Mouse (Mus musculus) midbrain, embryonic 15.5 days (tissue): ENCODE measurements around the gene Hspg2. TPM values are rescaled to one million over a fixed set of nuclear protein-coding genes. Genes with fewer than 3 reads are reported as not detected.

ENCODE experiments used
- ATAC-seq: fragments of 200-750 bp; cut with Nextera tagmentation; replicated peaks from 2 replicates; pipeline ENCODE4 v1.8.0; 2017; ENCODE audit warnings: moderate TSS enrichment
- H3K27ac ChIP-seq: fragments of 300-500 bp; sonication (generic); 2 replicates; pipeline ENCODE4 v1.5.1; 2015; ENCODE audit warnings: mild to moderate bottlenecking, inconsistent platforms
- H3K27me3 ChIP-seq: fragments of 300-500 bp; sonication (generic); replicated peaks from 2 replicates; pipeline ENCODE4 v1.6.1; 2015; ENCODE audit warnings: inconsistent platforms
- H3K36me3 ChIP-seq: fragments of 300-500 bp; sonication (generic); replicated peaks from 2 replicates; pipeline ENCODE4 v1.6.1; 2015; ENCODE audit warnings: inconsistent platforms
- H3K4me1 ChIP-seq: fragments of 300-500 bp; sonication (generic); 2 replicates; pipeline ENCODE4 v1.6.1; 2015; ENCODE audit warnings: inconsistent platforms
- H3K4me2 ChIP-seq: fragments of 300-500 bp; sonication (generic); 2 replicates; pipeline ENCODE4 v1.6.1; 2015; ENCODE audit warnings: inconsistent platforms, mild to moderate bottlenecking, moderate library complexity
- H3K4me3 ChIP-seq: fragments of 300-500 bp; sonication (generic); 2 replicates; pipeline ENCODE4 v1.5.1; 2015; ENCODE audit warnings: mild to moderate bottlenecking, inconsistent platforms
- H3K9ac ChIP-seq: fragments of 300-500 bp; sonication (generic); 2 replicates; pipeline ENCODE4 v1.6.1; 2015; ENCODE audit warnings: mild to moderate bottlenecking, inconsistent platforms
- H3K9me3 ChIP-seq: fragments of 300-500 bp; sonication (generic); 2 replicates; pipeline ENCODE4 v1.6.1; 2016; ENCODE audit warnings: inconsistent platforms
- WGBS: fragments of 180-500 bp; shearing (Covaris S2); methylation state at CpG from one replicate; pipeline ENCODE4 v1.1.7; 2015; ENCODE audit warnings: mixed read lengths; 5-methylcytosine and 5-hydroxymethylcytosine counted together
- polyA plus RNA-seq: library from polyadenylated mRNA; unstranded; fragments of >200 nt; fragmentation: Nextera tagmentation; extraction: Ambion mirVana; gene quantifications from 2 replicates; pipeline ENCODE4 v1.2.1, GENCODE M21; 2015

The Hspg2 gene
- polyA plus RNA-seq, 1 experiment from 2014 or later: 4.1 TPM

DNA sequence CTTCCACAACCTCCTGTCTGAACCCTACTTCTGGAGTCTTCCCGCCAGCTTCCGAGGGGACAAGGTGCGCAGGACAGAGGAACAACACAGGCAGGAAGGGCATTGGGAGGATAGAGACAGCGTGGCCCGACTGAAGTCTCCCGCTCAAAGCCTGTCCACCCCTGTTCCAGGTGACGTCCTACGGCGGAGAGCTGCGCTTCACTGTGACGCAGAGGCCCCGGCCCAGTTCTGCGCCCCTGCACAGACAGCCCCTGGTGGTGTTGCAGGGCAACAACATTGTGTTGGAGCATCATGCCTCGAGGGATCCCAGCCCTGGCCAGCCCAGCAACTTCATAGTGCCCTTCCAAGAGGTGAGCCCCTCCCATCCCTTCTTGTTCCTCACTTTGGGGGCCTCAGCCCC is 50.2 kb downstream of the Hspg2 start:
- ATAC-seq: no peak
- no peak overlapping the region for H3K27ac ChIP-seq
- no peaks in the 10 kb centered on the region for H3K4me1 ChIP-seq
- WGBS: 89% methylated on average over 14 of the region's 14 CpGs
- H3K36me3 ChIP-seq: no peaks in the 10 kb centered on the region
- H3K4me2 ChIP-seq: no peak overlapping the region
- H3K9me3 ChIP-seq: no peaks in the 10 kb centered on the region
- no peaks in the 10 kb centered on the region for H3K27me3 ChIP-seq
- H3K4me3 ChIP-seq: no peak overlapping the region
- no peak overlapping the region for H3K9ac ChIP-seq

DNA sequence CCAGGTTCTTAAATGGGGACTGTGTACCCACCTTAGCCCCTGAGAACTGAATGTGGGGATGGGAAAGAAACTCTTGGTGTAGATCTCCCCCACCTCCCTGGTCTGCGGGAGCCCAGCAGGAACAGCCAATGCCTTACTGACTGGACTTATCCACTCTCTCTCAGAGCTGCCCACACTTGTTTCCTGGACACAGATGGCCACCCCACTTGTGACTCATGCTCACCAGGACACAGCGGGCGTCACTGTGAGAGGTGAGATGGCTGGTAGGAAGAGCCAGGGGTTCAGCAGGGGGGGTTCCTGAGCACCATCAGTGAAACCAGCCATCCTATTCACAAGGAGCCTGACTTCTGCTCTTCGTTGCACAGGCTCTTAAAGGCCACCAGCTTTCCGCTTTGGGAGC is 51.8 kb downstream of the Hspg2 start:
- no peak for ATAC-seq

DNA sequence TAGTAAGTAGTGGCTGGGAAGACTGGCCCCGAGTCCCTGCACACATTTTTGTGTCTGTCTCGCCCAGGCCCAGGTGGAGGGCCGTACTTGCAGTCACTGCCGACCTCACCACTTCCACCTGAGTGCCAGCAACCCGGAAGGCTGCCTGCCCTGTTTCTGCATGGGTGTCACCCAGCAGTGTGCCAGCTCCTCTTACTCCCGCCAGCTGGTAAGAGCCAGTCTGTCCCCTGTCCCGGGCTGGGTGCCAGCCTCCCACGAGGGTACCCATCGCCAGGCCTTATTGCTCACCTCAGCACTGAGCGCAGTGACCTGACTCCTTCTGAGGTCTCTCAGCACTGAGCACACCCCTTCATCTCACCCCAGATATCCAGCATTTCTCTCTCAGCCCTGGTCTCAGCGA is 53.4 kb downstream of the Hspg2 start:
- WGBS: 94% methylated on average over 11 of the region's 11 CpGs
- H3K9ac ChIP-seq: no peak overlapping the region
- H3K27ac ChIP-seq: no peak overlapping the region
- H3K36me3 ChIP-seq: no peaks in the 10 kb centered on the region
- H3K4me2 ChIP-seq: no peak overlapping the region
- H3K9me3 ChIP-seq: no peaks in the 10 kb centered on the region
- H3K27me3 ChIP-seq: no peaks in the 10 kb centered on the region
- H3K4me1 ChIP-seq: no peaks in the 10 kb centered on the region
- no peak for ATAC-seq
- no peak overlapping the region for H3K4me3 ChIP-seq

More for the DNA sequence above, 51.8 kb downstream of the Hspg2 start:
- H3K4me1 ChIP-seq: no peaks in the 10 kb centered on the region
- no peaks in the 10 kb centered on the region for H3K27me3 ChIP-seq
- no peaks in the 10 kb centered on the region for H3K9me3 ChIP-seq
- 99% methylated on average over 5 of the region's 5 CpGs for WGBS
- H3K27ac ChIP-seq: no peak overlapping the region
- no peaks in the 10 kb centered on the region for H3K36me3 ChIP-seq
- H3K9ac ChIP-seq: no peak overlapping the region
- H3K4me2 ChIP-seq: no peak overlapping the region
- H3K4me3 ChIP-seq: no peak overlapping the region

DNA sequence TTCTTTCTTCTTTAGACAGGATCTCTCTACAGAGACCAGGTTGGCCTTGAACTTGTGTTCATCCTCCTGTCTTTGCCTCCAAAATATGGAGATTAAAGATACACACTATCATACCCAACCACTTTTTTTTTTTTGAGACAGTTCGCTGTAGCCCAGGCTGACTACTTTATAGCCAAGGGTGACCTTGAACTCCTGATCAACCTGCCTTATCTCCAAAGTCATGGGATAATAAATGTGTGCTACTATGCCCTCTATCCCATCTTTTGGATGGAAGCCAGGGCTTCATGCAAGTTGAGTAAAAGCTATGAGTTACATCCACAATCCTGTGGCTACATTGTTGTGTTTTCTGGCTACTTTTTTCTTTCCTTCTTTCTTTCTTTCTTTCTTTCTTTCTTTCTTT is 56.9 kb downstream of the Hspg2 start:
- WGBS: 98% methylated on average over 1 of the region's 1 CpGs
- no peaks in the 10 kb centered on the region for H3K27me3 ChIP-seq
- H3K4me2 ChIP-seq: no peak overlapping the region
- H3K4me1 ChIP-seq: no peaks in the 10 kb centered on the region
- H3K27ac ChIP-seq: no peak overlapping the region
- no peak overlapping the region for H3K4me3 ChIP-seq
- no peak for ATAC-seq
- no peaks in the 10 kb centered on the region for H3K36me3 ChIP-seq
- H3K9ac ChIP-seq: no peak overlapping the region
- no peaks in the 10 kb centered on the region for H3K9me3 ChIP-seq

DNA sequence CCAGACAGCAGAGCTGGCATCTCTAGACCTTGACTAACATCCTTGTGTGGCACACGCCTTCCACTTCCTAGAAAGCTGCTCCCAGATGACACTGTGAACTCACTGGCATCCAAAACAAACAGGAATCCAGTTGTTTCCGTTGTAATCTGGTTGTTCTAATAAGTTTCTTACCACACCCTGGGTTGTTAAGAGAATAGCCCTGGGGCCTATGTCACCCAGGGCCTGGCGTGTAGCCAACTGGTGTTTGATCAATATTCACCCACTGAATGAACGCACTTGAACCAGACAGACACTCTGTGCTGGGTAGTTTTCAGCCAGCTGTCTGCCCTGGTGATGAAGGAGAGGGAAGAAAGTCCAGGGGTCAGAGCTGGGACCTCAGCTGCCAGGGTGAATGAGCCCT is 58.8 kb downstream of the Hspg2 start:
- no peak overlapping the region for H3K4me3 ChIP-seq
- no peaks in the 10 kb centered on the region for H3K27me3 ChIP-seq
- no peak overlapping the region for H3K9ac ChIP-seq
- WGBS: 59% methylated on average over 4 of the region's 4 CpGs
- ATAC-seq: no peak
- H3K36me3 ChIP-seq: no peaks in the 10 kb centered on the region
- no peaks in the 10 kb centered on the region for H3K9me3 ChIP-seq
- no peak overlapping the region for H3K4me2 ChIP-seq
- H3K4me1 ChIP-seq: no peaks in the 10 kb centered on the region
- no peak overlapping the region for H3K27ac ChIP-seq

DNA sequence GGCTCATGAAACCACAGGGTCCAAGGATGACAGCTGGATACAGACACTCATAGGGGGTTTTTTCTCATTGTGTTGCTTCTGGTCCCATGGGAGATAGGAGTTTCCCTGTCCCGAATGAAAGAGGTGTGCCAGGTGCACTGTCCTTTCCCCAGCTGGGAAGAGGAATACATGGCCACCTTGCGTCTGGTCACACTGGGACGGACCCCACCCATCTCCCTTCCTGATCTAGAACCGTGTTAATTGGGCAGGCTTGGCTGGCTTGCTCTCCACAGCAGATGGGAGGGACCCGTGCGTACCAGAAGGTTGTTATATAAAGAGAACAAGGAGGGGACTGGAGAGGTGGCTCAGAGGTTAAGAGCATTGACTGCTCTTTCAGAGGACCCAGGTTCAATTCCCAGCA is 59.3 kb downstream of the Hspg2 start:
- no peaks in the 10 kb centered on the region for H3K9me3 ChIP-seq
- no peak overlapping the region for H3K4me3 ChIP-seq
- ATAC-seq: no peak
- no peak overlapping the region for H3K9ac ChIP-seq
- H3K27ac ChIP-seq: no peak overlapping the region
- no peaks in the 10 kb centered on the region for H3K4me1 ChIP-seq
- WGBS: 84% methylated on average over 6 of the region's 6 CpGs
- no peaks in the 10 kb centered on the region for H3K27me3 ChIP-seq
- H3K4me2 ChIP-seq: no peak overlapping the region
- H3K36me3 ChIP-seq: no peaks in the 10 kb centered on the region

DNA sequence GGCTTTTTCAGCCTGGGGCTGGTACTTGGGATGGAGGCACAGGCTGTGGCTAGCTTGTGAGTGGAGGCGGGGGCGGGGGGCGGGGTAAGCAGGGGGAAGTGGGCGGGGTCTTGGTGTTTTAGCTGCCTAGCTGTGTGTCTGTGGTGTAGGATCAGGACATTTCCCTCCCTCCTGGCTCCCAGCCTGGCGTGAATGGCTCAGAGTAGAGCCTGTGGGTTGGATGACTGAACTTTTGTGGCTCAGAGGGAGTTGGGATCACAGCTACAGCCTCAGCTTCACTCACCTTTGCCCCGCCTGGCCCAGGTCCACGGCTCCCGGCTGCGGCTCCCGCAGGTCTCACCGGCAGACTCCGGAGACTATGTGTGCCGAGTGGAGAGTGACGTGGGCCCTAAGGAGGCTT is 71.8 kb downstream of the Hspg2 start:
- no peak overlapping the region for H3K27ac ChIP-seq
- H3K9ac ChIP-seq: no peak overlapping the region
- H3K4me3 ChIP-seq: no peak overlapping the region
- H3K27me3 ChIP-seq: no peaks in the 10 kb centered on the region
- ATAC-seq: no peak
- no peaks in the 10 kb centered on the region for H3K36me3 ChIP-seq
- WGBS: 72% methylated on average over 14 of the region's 14 CpGs
- no peaks in the 10 kb centered on the region for H3K4me1 ChIP-seq
- H3K4me2 ChIP-seq: no peak overlapping the region
- H3K9me3 ChIP-seq: no peaks in the 10 kb centered on the region

DNA sequence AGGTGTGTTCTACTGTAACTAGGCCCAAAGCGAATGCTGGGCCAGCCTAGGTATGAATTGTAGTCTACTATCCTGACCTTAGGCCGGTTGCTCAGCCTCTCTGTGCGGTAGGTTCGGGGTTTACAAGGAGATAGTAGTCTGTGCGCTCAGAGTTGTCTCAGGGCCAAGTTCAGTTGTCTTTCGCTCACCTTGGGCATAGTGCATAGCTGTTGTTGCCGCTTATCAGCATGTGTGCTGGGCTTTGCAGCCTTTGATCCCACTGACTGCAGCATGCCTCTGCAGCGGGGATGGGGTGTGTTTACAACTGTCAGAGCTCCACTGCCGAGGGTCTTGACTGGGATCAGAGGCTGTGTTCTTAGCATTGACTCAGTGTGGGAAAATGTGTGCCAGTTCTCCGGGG is 74.4 kb downstream of the Hspg2 start:
- Histone ChIP-seq H3K4me3 (no peak overlapping the region), H3K36me3 (no peaks in the 10 kb centered on the region), H3K9ac (no peak overlapping the region), H3K27ac (no peak overlapping the region), H3K9me3 (no peaks in the 10 kb centered on the region), H3K4me1 (no peaks in the 10 kb centered on the region), H3K4me2 (no peak overlapping the region), H3K27me3 (no peaks in the 10 kb centered on the region)
- WGBS: 86% methylated on average over 10 of the region's 10 CpGs
- ATAC-seq: no peak

DNA sequence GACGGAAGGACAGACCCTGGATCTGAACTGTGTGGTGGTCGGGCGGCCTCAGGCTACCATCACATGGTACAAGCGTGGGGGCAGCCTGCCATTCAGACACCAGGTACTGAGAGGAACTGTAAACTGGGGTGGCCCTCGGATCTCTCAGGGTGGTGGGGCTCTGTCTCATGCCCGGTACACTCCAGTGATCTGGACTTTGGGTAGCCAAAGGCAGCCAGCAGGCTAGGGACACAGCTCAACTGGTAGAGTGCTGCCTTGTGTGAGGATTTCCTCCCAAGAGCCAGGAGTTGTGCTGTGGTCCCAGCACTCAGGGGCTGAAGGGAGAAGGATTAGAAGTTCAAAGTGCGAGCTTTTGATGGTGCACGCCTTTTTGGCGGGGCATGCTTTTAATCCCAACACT is 77.0 kb downstream of the Hspg2 start:
- no peaks in the 10 kb centered on the region for H3K27me3 ChIP-seq
- H3K4me3 ChIP-seq: no peak overlapping the region
- H3K27ac ChIP-seq: no peak overlapping the region
- H3K9ac ChIP-seq: no peak overlapping the region
- WGBS: 92% methylated on average over 9 of the region's 9 CpGs
- no peak for ATAC-seq
- no peaks in the 10 kb centered on the region for H3K9me3 ChIP-seq
- no peak overlapping the region for H3K4me2 ChIP-seq
- H3K36me3 ChIP-seq: no peaks in the 10 kb centered on the region
- H3K4me1 ChIP-seq: no peaks in the 10 kb centered on the region

DNA sequence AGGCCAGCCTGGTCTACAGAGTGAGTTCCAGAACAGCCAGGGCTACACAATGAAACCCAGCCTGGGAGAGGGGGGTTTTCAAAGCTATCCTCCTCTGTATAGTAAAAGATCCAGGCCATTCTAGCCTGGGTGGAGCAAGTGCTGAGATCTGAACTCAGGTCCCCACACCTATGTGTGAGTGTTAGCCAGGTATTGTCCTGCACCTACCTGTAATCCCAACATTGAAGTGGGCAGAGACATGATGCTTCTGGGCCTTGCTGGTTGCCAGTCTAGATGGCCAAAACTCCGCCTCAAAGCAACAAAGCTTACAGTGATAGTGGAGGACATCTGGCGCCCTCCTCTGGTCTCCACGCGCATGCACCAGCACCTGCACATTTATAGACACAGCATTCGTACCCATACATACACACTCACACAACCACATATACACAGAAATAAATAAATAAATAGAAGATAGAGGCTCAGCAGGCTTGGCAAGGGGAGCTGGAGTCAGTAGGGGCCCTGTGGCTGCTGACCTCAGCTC is 77.5 kb downstream of the Hspg2 start:
- no peak overlapping the region for H3K4me3 ChIP-seq
- H3K27me3 ChIP-seq: no peaks in the 10 kb centered on the region
- 79% methylated on average over 5 of the region's 5 CpGs for WGBS
- H3K9me3 ChIP-seq: no peaks in the 10 kb centered on the region
- no peak overlapping the region for H3K9ac ChIP-seq
- no peaks in the 10 kb centered on the region for H3K4me1 ChIP-seq
- H3K4me2 ChIP-seq: no peak overlapping the region
- ATAC-seq: no peak
- H3K27ac ChIP-seq: no peak overlapping the region
- no peaks in the 10 kb centered on the region for H3K36me3 ChIP-seq

DNA sequence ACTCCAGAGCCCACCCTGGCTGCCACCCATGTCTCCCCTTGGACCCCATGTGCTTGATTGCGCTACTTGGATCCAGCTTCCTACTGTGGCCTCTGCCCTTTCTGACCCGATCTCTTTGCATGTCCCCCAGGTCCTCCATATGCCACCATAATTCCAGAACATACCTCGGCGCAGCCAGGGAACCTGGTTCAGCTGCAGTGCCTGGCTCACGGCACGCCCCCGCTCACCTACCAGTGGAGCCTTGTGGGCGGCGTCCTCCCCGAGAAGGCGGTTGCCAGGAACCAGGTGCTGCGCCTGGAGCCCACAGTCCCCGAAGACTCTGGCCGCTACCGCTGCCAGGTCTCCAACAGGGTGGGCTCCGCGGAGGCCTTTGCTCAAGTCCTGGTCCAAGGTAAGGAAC is 84.9 kb downstream of the Hspg2 start:
- H3K9ac ChIP-seq: no peak overlapping the region
- H3K4me3 ChIP-seq: no peak overlapping the region
- ATAC-seq: no peak
- H3K4me2 ChIP-seq: no peak overlapping the region
- 96% methylated on average over 17 of the region's 17 CpGs for WGBS
- no peaks in the 10 kb centered on the region for H3K9me3 ChIP-seq
- H3K36me3 ChIP-seq: no peaks in the 10 kb centered on the region
- H3K27ac ChIP-seq: no peak overlapping the region
- no peaks in the 10 kb centered on the region for H3K4me1 ChIP-seq
- H3K27me3 ChIP-seq: no peaks in the 10 kb centered on the region

DNA sequence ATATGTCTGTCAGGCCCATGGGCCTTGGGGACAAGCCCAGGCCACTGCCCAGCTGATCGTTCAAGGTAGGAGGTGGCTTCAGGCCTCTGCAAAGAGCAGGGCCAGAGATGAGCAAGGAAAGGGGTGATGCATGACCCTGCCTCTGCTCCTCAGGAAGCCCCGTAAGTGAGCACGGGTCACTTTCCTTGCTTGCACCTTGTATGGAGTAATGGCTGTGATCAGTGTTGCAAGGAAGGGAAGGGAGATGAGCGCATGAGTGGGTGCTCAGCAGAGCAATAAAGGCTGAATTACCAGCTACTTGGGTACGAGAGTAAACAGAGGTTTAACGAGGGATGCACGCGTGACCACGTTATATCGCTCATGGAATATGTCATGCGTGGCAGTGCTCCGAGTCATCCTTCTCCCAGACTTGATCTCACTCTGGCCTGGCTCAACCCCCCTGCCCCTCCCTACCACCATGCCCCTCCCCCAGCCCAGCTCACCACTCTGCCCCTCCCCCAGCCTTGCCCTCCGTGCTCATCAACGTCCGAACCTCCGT is 88.2 kb downstream of the Hspg2 start:
- WGBS: 88% methylated on average over 16 of the region's 16 CpGs
- H3K27ac ChIP-seq: no peak overlapping the region
- no peaks in the 10 kb centered on the region for H3K9me3 ChIP-seq
- no peak for ATAC-seq
- H3K36me3 ChIP-seq: no peaks in the 10 kb centered on the region
- no peaks in the 10 kb centered on the region for H3K27me3 ChIP-seq
- H3K4me1 ChIP-seq: no peaks in the 10 kb centered on the region
- H3K4me3 ChIP-seq: no peak overlapping the region
- H3K4me2 ChIP-seq: no peak overlapping the region
- no peak overlapping the region for H3K9ac ChIP-seq

DNA sequence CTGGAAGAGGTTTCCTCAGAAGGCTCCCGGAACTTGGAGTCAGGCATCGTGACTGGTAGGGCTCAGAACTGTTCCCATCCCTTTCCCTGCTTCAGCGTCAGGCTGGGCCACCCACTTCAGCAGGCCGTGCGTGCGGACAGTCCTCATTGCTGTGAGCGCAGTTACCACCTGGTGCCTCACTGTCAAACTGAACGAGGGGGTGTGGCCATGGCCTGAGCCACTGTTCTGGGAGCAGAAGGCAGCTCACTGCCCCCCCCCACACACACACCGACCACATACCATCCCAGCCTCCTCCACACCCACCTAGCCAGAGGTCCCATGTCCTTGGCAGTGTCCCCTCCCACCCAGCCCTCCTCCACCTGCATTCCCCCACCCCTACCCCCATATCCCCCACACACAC is 101.3 kb downstream of the Hspg2 start:
- H3K27ac ChIP-seq: no peak overlapping the region
- no peaks in the 10 kb centered on the region for H3K4me1 ChIP-seq
- no peak for ATAC-seq
- H3K9ac ChIP-seq: no peak overlapping the region
- whole genome bisulfite sequencing: 83% methylated on average over 9 of the region's 9 CpGs
- H3K9me3 ChIP-seq: no peaks in the 10 kb centered on the region
- no peaks in the 10 kb centered on the region for H3K27me3 ChIP-seq
- no peak overlapping the region for H3K4me2 ChIP-seq
- H3K36me3 ChIP-seq: no peaks in the 10 kb centered on the region
- H3K4me3 ChIP-seq: no peak overlapping the region
